Mouse (Mus musculus): Measurements from ENCODE around the gene Pla2g12b.

- TF ChIP-seq CTCF (conservative IDR thresholded peaks at IDR 0.05; ENCODE audit: insufficient read depth, insufficient read length, low read depth, low read length) (no peak), POLR2A (IDR thresholded peaks at IDR 0.05; ENCODE audit: low read depth, low read length) (no peak)
Measured at GRCm38 (mm10) chr10:59391907-59392306, 11.6 kb upstream of the Pla2g12b start.
